Mouse (Mus musculus): ENCODE results near the gene Mpp3.

GRCm38 (mm10) chr11:101974181-101974580 lies 54.1 kb downstream of the Mpp3 start:
- no peak for TF ChIP-seq POLR2AphosphoS2 (IDR thresholded peaks at IDR 0.05; ENCODE audit: insufficient read length, low read depth)
- no peak for TF ChIP-seq POLR2A (IDR thresholded peaks at IDR 0.05; ENCODE audit: insufficient read length, low read depth)
- TF ChIP-seq E2F4 (IDR thresholded peaks at IDR 0.05; ENCODE audit: insufficient read depth) = no peak
- TF ChIP-seq MYOD1 (IDR thresholded peaks at IDR 0.05; ENCODE audit: control insufficient read depth in 1 of 3, insufficient read length in 2 of 3, low read depth in 2 of 3) = no peak
- TF ChIP-seq MYOG (IDR thresholded peaks at IDR 0.05; ENCODE audit: control insufficient read depth in 1 of 3, insufficient read depth in 1 of 3, insufficient read length in 2 of 3, low read depth in 2 of 3) = no peak
- TF ChIP-seq REST (IDR thresholded peaks at IDR 0.05; ENCODE audit: insufficient read depth, insufficient read length) = no peak
- TF ChIP-seq CEBPB (IDR thresholded peaks at IDR 0.05; ENCODE audit: insufficient read depth, poor library complexity, severe bottlenecking) = no peak
- TF ChIP-seq MAX (IDR thresholded peaks at IDR 0.05; ENCODE audit: low read depth) = no peak
- TF ChIP-seq USF1 (IDR thresholded peaks at IDR 0.05; ENCODE audit: low read depth) = no peak
- TF ChIP-seq TCF3 (IDR thresholded peaks at IDR 0.05; ENCODE audit: insufficient read length, low read depth) = no peak
- no peak for TF ChIP-seq TCF12 (IDR thresholded peaks at IDR 0.05; ENCODE audit: insufficient read depth, poor library complexity, severe bottlenecking)
